Mouse (Mus musculus) liver, embryonic 15.5 days (tissue): ENCODE measurements around the gene AF366264. TPM values are rescaled to one million over a fixed set of nuclear protein-coding genes. Genes with fewer than 3 reads are reported as not detected.

Experiments
- polyA plus RNA-seq: library from polyadenylated mRNA; unstranded; fragments of >200 nt; fragmentation: Nextera tagmentation; extraction: Ambion mirVana; gene quantifications from 2 replicates; pipeline ENCODE4 v1.2.1, GENCODE M21; 2015

AF366264 gene
- polyA plus RNA-seq, 1 experiment from 2014 or later, result not detected

Other genes with a start within 250 kb of the AF366264 start
- 16.4 and 19.0 TPM in 2 replicates for gene Rasa3, start 160.8 kb downstream of the AF366264 start, polyA plus RNA-seq
- gene Cfap97d2, start 132.5 kb downstream of the AF366264 start, polyA plus RNA-seq, result 0.12 TPM in 1 of 2 replicates, not detected in the other
- 42.8 and 46.4 TPM in 2 replicates for gene Cdc16, start 80.7 kb downstream of the AF366264 start, polyA plus RNA-seq
- 11.0 and 11.2 TPM in 2 replicates for gene Upf3a, start 52.8 kb downstream of the AF366264 start, polyA plus RNA-seq
- 9.5 and 10.1 TPM in 2 replicates for gene Champ1, start 31.3 kb upstream of the AF366264 start, polyA plus RNA-seq
- 5.2 and 5.3 TPM in 2 replicates for gene Coprs, start 51.9 kb upstream of the AF366264 start, polyA plus RNA-seq